Mouse (Mus musculus): ENCODE data around the gene Prelp.

GRCm38 (mm10) chr1:133889949-133890598 lies 31.1 kb downstream of the Prelp start:
- TF ChIP-seq POLR2A (IDR thresholded peaks at IDR 0.05; ENCODE audit: control insufficient read depth, extremely low read depth, insufficient read depth, low read length, poor library complexity): no peak
- TF ChIP-seq CTCF (IDR thresholded peaks at IDR 0.05; ENCODE audit: borderline replicate concordance, control insufficient read depth, extremely low read depth, insufficient read depth, low read length, poor library complexity): no peak
